Mouse (Mus musculus) MEL (cell line): ENCODE measurements around the gene Sprr2d. TPM values are rescaled to one million over a fixed set of nuclear protein-coding genes. Genes with fewer than 3 reads are reported as not detected.

Experiments
- DNase-seq: peaks from one replicate; pipeline ENCODE4 v3.0.0; 2011; ENCODE audit warnings: low read depth, low spot score
- H3K27ac ChIP-seq: 2 replicates; pipeline ENCODE4 v1.5.1; 2012; ENCODE audit warnings: low read depth, mild to moderate bottlenecking, control low read depth, low read length, moderate library complexity; ENCODE audit not compliant: control insufficient read depth
- H3K27me3 ChIP-seq, 2 experiments: fragments of 150-350 bp in 1 of 2; sonication (generic) in 1 of 2; 2 replicates each; pipeline ENCODE4 v1.6.1; 2012; ENCODE audit warnings: low read length in 2 of 2, mild to moderate bottlenecking in 2 of 2, improper control_type of control experiment in 1 of 2, moderate library complexity in 1 of 2; ENCODE audit not compliant: insufficient read depth in 2 of 2, control insufficient read depth in 1 of 2
- H3K36me3 ChIP-seq, 2 experiments: 2 replicates each; pipeline ENCODE4 v1.6.1; 2012 to 2014; ENCODE audit warnings: low read length in 2 of 2, improper control_type of control experiment in 1 of 2, inconsistent platforms in 1 of 2, mild to moderate bottlenecking in 1 of 2; ENCODE audit not compliant: insufficient read depth in 2 of 2, control insufficient read depth in 1 of 2
- H3K4me1 ChIP-seq, 2 experiments: fragments of 150-350 bp in 1 of 2; sonication (generic) in 1 of 2; 2 replicates each; pipeline ENCODE4 v1.6.1; 2012; ENCODE audit warnings: low read length in 2 of 2, improper control_type of control experiment in 1 of 2, mild to moderate bottlenecking in 1 of 2; ENCODE audit not compliant: insufficient read depth in 2 of 2, control insufficient read depth in 1 of 2
- H3K4me3 ChIP-seq, 2 experiments: fragments of 150-350 bp in 1 of 2; sonication (generic) in 1 of 2; 2 replicates each; pipeline ENCODE4 v1.5.1; 2012; ENCODE audit warnings: low read depth in 2 of 2, low read length in 2 of 2, mild to moderate bottlenecking in 2 of 2, moderate library complexity in 2 of 2, control low read depth in 1 of 2, improper control_type of control experiment in 1 of 2; ENCODE audit not compliant: control insufficient read depth in 1 of 2, insufficient read depth in 1 of 2
- H3K79me2 ChIP-seq: 2 replicates; pipeline ENCODE4 v1.6.1; 2012; ENCODE audit warnings: mild to moderate bottlenecking, low read length, moderate library complexity; ENCODE audit not compliant: control insufficient read depth, poor library complexity, insufficient read depth
- H3K9ac ChIP-seq: 2 replicates; pipeline ENCODE4 v1.6.1; 2012; ENCODE audit warnings: low read depth, mild to moderate bottlenecking, control low read depth, low read length, moderate library complexity; ENCODE audit not compliant: control insufficient read depth, poor library complexity, severe bottlenecking
- H3K9me3 ChIP-seq: fragments of 150-350 bp; sonication (generic); replicated peaks from 2 replicates; pipeline ENCODE4 v1.6.1; 2012; ENCODE audit warnings: mild to moderate bottlenecking, low read length, improper control_type of control experiment, moderate library complexity; ENCODE audit not compliant: insufficient read depth
- CTCF ChIP-seq, 3 experiments: IDR thresholded peaks in 2 of 3; conservative IDR thresholded peaks in 1 of 3; 2 replicates each; pipeline ENCODE4 v1.5.1; 2011 to 2012; ENCODE audit warnings: low read length in 3 of 3, low read depth in 2 of 3, mild to moderate bottlenecking in 2 of 3, improper control_type of control experiment in 1 of 3, inconsistent platforms in 1 of 3, mixed read lengths in 1 of 3, moderate library complexity in 1 of 3; ENCODE audit not compliant: control insufficient read depth in 1 of 3, insufficient read depth in 1 of 3, poor library complexity in 1 of 3, severe bottlenecking in 1 of 3
- ETS1 ChIP-seq: IDR thresholded peaks from 2 replicates; pipeline ENCODE4 v1.6.1; 2012; ENCODE audit warnings: low read depth, mild to moderate bottlenecking, inconsistent platforms, low read length, improper control_type of control experiment, moderate library complexity
- MAFK ChIP-seq: IDR thresholded peaks from 2 replicates; pipeline ENCODE4 v1.6.1; 2011; ENCODE audit warnings: low read depth, mild to moderate bottlenecking, low read length, improper control_type of control experiment, borderline replicate concordance
- MAX ChIP-seq: IDR thresholded peaks from 2 replicates; pipeline ENCODE4 v1.6.1; 2011; ENCODE audit warnings: low read length, improper control_type of control experiment
- MXI1 ChIP-seq: IDR thresholded peaks from 2 replicates; pipeline ENCODE4 v1.6.1; 2011; ENCODE audit warnings: mild to moderate bottlenecking, low read depth, low read length, improper control_type of control experiment
- NELFE ChIP-seq: IDR thresholded peaks from 2 replicates; pipeline ENCODE4 v1.6.1; 2011; ENCODE audit warnings: low read depth, low read length, improper control_type of control experiment
- RAD21 ChIP-seq: IDR thresholded peaks from 2 replicates; pipeline ENCODE4 v1.6.1; 2011; ENCODE audit warnings: mild to moderate bottlenecking, low read depth, low read length, improper control_type of control experiment
- TAL1 ChIP-seq: IDR thresholded peaks from 2 replicates; pipeline ENCODE4 v1.6.1; 2012; ENCODE audit warnings: mild to moderate bottlenecking, inconsistent platforms, low read length, moderate library complexity, mixed read lengths
- TBP ChIP-seq: IDR thresholded peaks from 2 replicates; pipeline ENCODE4 v1.8.0; 2011; ENCODE audit warnings: low read depth, low read length, improper control_type of control experiment
- TCF12 ChIP-seq: IDR thresholded peaks from 2 replicates; pipeline ENCODE4 v1.6.1; 2014; ENCODE audit warnings: low read depth, mild to moderate bottlenecking, inconsistent platforms, low read length, improper control_type of control experiment, moderate library complexity
- USF1 ChIP-seq: IDR thresholded peaks from 2 replicates; pipeline ENCODE4 v1.6.1; 2014; ENCODE audit warnings: low read depth, mild to moderate bottlenecking, inconsistent platforms, low read length, improper control_type of control experiment, moderate library complexity
- ZNF384 ChIP-seq: IDR thresholded peaks from 2 replicates; pipeline ENCODE4 v1.6.1; 2012; ENCODE audit warnings: low read depth, mild to moderate bottlenecking, inconsistent platforms, low read length, improper control_type of control experiment
- polyA plus RNA-seq, 2 experiments: library from polyadenylated mRNA; stranded (reverse) in 1 of 2; unstranded in 1 of 2; fragments of >175 nt in 1 of 2; fragments of >200 nt in 1 of 2; gene quantifications; 2 replicates each; pipeline versions ENCODE4 v1.2.1 to v1.2.4; 2012; ENCODE audit warnings: low replicate concordance in 2 of 2, low read depth in 1 of 2; ENCODE audit not compliant: insufficient read length in 2 of 2, insufficient read depth in 1 of 2, missing spikeins in 1 of 2
- total RNA-seq: library from RNA; depleted of rRNA; stranded (reverse); fragments of 300-350 nt; gene quantifications from 2 replicates; pipeline ENCODE4 v1.2.3, GENCODE M21; 2012; rRNA removed

Sprr2d gene
- total RNA-seq = not detected in 2 replicates
- not detected for polyA plus RNA-seq

GRCm38 (mm10) chr3:92338840-92339239 is at the start of gene Sprr2d:
Gene Sprr2d, plus strand, starts transcription at chr3:92339140.
- no peak within 1 kb of the TSS for H3K9ac ChIP-seq
- no peak for DNase-seq
- H3K4me3 ChIP-seq = no peak within 1 kb of the TSS
- H3K4me1 ChIP-seq = no peaks in the 10 kb centered on the region
- no peak for TF ChIP-seq ETS1
- TF ChIP-seq TAL1 = no peak
- TF ChIP-seq CTCF (IDR thresholded peaks at IDR 0.05 in 2 of 3, conservative IDR thresholded peaks at IDR 0.05 in 1 of 3; ENCODE audit: control insufficient read depth in 1 of 3, insufficient read depth in 1 of 3, low read depth in 2 of 3, low read length in 3 of 3, poor library complexity in 1 of 3, severe bottlenecking in 1 of 3) = no peak
- TF ChIP-seq, all 39 proteins: peak for 0
- H3K27ac ChIP-seq = no peak within 1 kb of the TSS
- no peaks in the 10 kb centered on the region for H3K36me3 ChIP-seq
- no peaks in the 10 kb centered on the region for H3K27me3 ChIP-seq
- H3K79me2 ChIP-seq = no peaks in the 10 kb centered on the region
- H3K9me3 ChIP-seq = no peaks in the 10 kb centered on the region

GRCm38 (mm10) chr3:92307406-92307805 is 31.5 kb upstream of the Sprr2d start:
- no peak for DNase-seq
- H3K36me3 ChIP-seq = no peaks in the 10 kb centered on the region
- no peak overlapping the region for H3K9ac ChIP-seq
- TF ChIP-seq MXI1 = no peak
- TF ChIP-seq RAD21 = no peak
- no peak for TF ChIP-seq MAFK
- no peak for TF ChIP-seq TBP
- TF ChIP-seq, all 39 proteins: peak for 0
- Histone ChIP-seq H3K4me1 (no peaks in the 10 kb centered on the region), H3K4me3 (no peak overlapping the region), H3K27ac (no peak overlapping the region), H3K9me3 (no peaks in the 10 kb centered on the region), H3K79me2 (no peaks in the 10 kb centered on the region), H3K27me3 (no peaks in the 10 kb centered on the region)

- H3K27me3 ChIP-seq = no peaks in the 10 kb centered on the region
- TF ChIP-seq TCF12 (no peak), TAL1 (no peak), CTCF (IDR thresholded peaks at IDR 0.05 in 2 of 3, conservative IDR thresholded peaks at IDR 0.05 in 1 of 3; ENCODE audit: control insufficient read depth in 1 of 3, insufficient read depth in 1 of 3, low read depth in 2 of 3, low read length in 3 of 3, poor library complexity in 1 of 3, severe bottlenecking in 1 of 3) (no peak), NELFE (no peak), ETS1 (no peak), USF1 (no peak), ZNF384 (no peak), MAX (no peak)
- H3K9me3 ChIP-seq = no peaks in the 10 kb centered on the region
- no peaks in the 10 kb centered on the region for H3K36me3 ChIP-seq
- no peaks in the 10 kb centered on the region for H3K4me1 ChIP-seq
- no peak within 1 kb of the TSS for H3K9ac ChIP-seq
- DNase-seq = no peak
- H3K79me2 ChIP-seq = no peaks in the 10 kb centered on the region
- H3K27ac ChIP-seq = no peak within 1 kb of the TSS
- H3K4me3 ChIP-seq = no peak within 1 kb of the TSS
Measured at GRCm38 (mm10) chr3:92316320-92316719, 22.6 kb upstream of the Sprr2d start, which contains the start of gene Sprr2b. Gene Sprr2b, plus strand, starts transcription at chr3:92316620.
